Mouse (Mus musculus) cerebellum, adult 9-11 months (tissue): ENCODE results near the gene Slc2a1.

Experiments used
- DNase-seq: peaks from one replicate; pipeline ENCODE4 v3.0.0; 2022

The Slc2a1 gene

GRCm38 (mm10) chr4:119131189-119131910 is 22.8 kb downstream of the Slc2a1 start:
- DNase-seq, result no peak

- no peak for DNase-seq
These were observed 24.8 kb downstream of the Slc2a1 start for GRCm38 (mm10) chr4:119133306-119133705.

- DNase-seq, result no peak
These were observed 25.3 kb downstream of the Slc2a1 start for GRCm38 (mm10) chr4:119133860-119134259.

GRCm38 (mm10) chr4:119137313-119137712 is 28.8 kb downstream of the Slc2a1 start:
- DNase-seq, result no peak

- DNase-seq, result peak; percentile 91
These were observed 29.7 kb downstream of the Slc2a1 start for GRCm38 (mm10) chr4:119138171-119138570.

GRCm38 (mm10) chr4:119138776-119139175 is 30.3 kb downstream of the Slc2a1 start:
- no peak for DNase-seq

GRCm38 (mm10) chr4:119140126-119140525 is 31.6 kb downstream of the Slc2a1 start:
- DNase-seq, result no peak

- no peak for DNase-seq
These were observed 32.7 kb downstream of the Slc2a1 start for GRCm38 (mm10) chr4:119141191-119141590.

GRCm38 (mm10) chr4:119142230-119142871 is 33.8 kb downstream of the Slc2a1 start:
- no peak for DNase-seq

- DNase-seq, result no peak
These were observed 38.3 kb downstream of the Slc2a1 start for GRCm38 (mm10) chr4:119146816-119147215.

- no peak for DNase-seq
These were observed 38.8 kb downstream of the Slc2a1 start for GRCm38 (mm10) chr4:119147347-119147746.

GRCm38 (mm10) chr4:119148741-119149140 is 40.2 kb downstream of the Slc2a1 start:
- no peak for DNase-seq

GRCm38 (mm10) chr4:119157186-119157585 is 48.7 kb downstream of the Slc2a1 start:
- no peak for DNase-seq

- DNase-seq, result no peak
These were observed 49.4 kb downstream of the Slc2a1 start for GRCm38 (mm10) chr4:119157891-119158290.

- DNase-seq, result no peak
These were observed 52.8 kb downstream of the Slc2a1 start for GRCm38 (mm10) chr4:119161358-119161757.

GRCm38 (mm10) chr4:119162990-119163389 is 54.5 kb downstream of the Slc2a1 start:
- no peak for DNase-seq

- DNase-seq, result no peak
These were observed 57.4 kb downstream of the Slc2a1 start for GRCm38 (mm10) chr4:119165916-119166315.

- no peak for DNase-seq
These were observed 58.6 kb downstream of the Slc2a1 start for GRCm38 (mm10) chr4:119167068-119167467.

- peak; percentile 79 for DNase-seq
These were observed 59.2 kb downstream of the Slc2a1 start for GRCm38 (mm10) chr4:119167663-119168062.

GRCm38 (mm10) chr4:119172919-119173650 is 64.6 kb downstream of the Slc2a1 start:
- DNase-seq, result no peak

- peak; percentile 96 for DNase-seq
These were observed 65.4 kb downstream of the Slc2a1 start, which contains the start of gene Zfp691 for GRCm38 (mm10) chr4:119173851-119174453. Gene Zfp691, minus strand, starts transcription at chr4:119174195.

- no peak for DNase-seq
These were observed 69.2 kb downstream of the Slc2a1 start for GRCm38 (mm10) chr4:119177702-119178101.

- DNase-seq, result no peak
These were observed 69.8 kb downstream of the Slc2a1 start for GRCm38 (mm10) chr4:119178331-119178730.
